Mouse (Mus musculus): ENCODE data around the gene Stk11. TPM values are rescaled to one million over a fixed set of nuclear protein-coding genes. Genes with fewer than 3 reads are reported as not detected.
A peak's percentile ranks its signal among the peaks of the same experiment; 100 is the strongest.

Gene Stk11
- polyA plus RNA-seq, 2 experiments = 30.1 to 133 TPM

GRCm38 (mm10) chr10:80129846-80130245 is 14.2 kb downstream of the Stk11 start:
- no peak overlapping the region for H3K9ac ChIP-seq (ENCODE audit: low read depth, low read length, severe bottlenecking)
- H3K27me3 ChIP-seq (ENCODE audit: control insufficient read depth, insufficient read depth, low read length) = no peaks in the 10 kb centered on the region
- peaks cover 10% of the 10 kb centered on the region; the same call in 1 of the 2 replicates for H3K4me1 ChIP-seq (ENCODE audit: control insufficient read depth, insufficient read depth, low read length)
- H3K4me3 ChIP-seq (replicated peaks; ENCODE audit: low read length) = no peak overlapping the region
- 91% methylated on average over 9 of the region's 9 CpGs for WGBS
- ATAC-seq (ENCODE audit: low FRiP score, low read depth) (no peak), DNase-seq (ENCODE audit: low spot score) (no peak)
- TF ChIP-seq POLR2A (IDR thresholded peaks at IDR 0.05; ENCODE audit: borderline replicate concordance, extremely low read depth, insufficient read depth, insufficient read length) = no peak
- H3K36me3 ChIP-seq (ENCODE audit: control insufficient read depth, insufficient read depth, low read length) = peaks cover 98% of the 10 kb centered on the region
- H3K4me2 ChIP-seq (replicated peaks; ENCODE audit: low read depth, low read length, severe bottlenecking) = no peak overlapping the region
- no peak overlapping the region for H3K27ac ChIP-seq (replicated peaks; ENCODE audit: low read depth, low read length)
- no peaks in the 10 kb centered on the region for H3K9me3 ChIP-seq (ENCODE audit: control insufficient read depth, low read length)

- Histone ChIP-seq H3K9me3 (ENCODE audit: control insufficient read depth, low read length) (no peaks in the 10 kb centered on the region), H3K27me3 (ENCODE audit: control insufficient read depth, insufficient read depth, low read length) (no peaks in the 10 kb centered on the region), H3K9ac (ENCODE audit: low read depth, low read length, severe bottlenecking) (no peak overlapping the region), H3K36me3 (ENCODE audit: control insufficient read depth, insufficient read depth, low read length) (peaks cover 96% of the 10 kb centered on the region), H3K4me3 (replicated peaks; ENCODE audit: low read length) (no peak overlapping the region), H3K4me1 (ENCODE audit: control insufficient read depth, insufficient read depth, low read length) (peaks cover 10% of the 10 kb centered on the region; the same call in 1 of the 2 replicates), H3K27ac (replicated peaks; ENCODE audit: low read depth, low read length) (no peak overlapping the region), H3K4me2 (replicated peaks; ENCODE audit: low read depth, low read length, severe bottlenecking) (no peak overlapping the region)
- DNase-seq (ENCODE audit: low spot score) (no peak), ATAC-seq (ENCODE audit: low FRiP score, low read depth) (no peak)
- 80% methylated on average over 18 of the region's 18 CpGs for WGBS
- TF ChIP-seq POLR2A (IDR thresholded peaks at IDR 0.05; ENCODE audit: borderline replicate concordance, extremely low read depth, insufficient read depth, insufficient read length) = no peak
Measured at GRCm38 (mm10) chr10:80130403-80131031, 14.9 kb downstream of the Stk11 start.

GRCm38 (mm10) chr10:80131316-80131951 is 15.8 kb downstream of the Stk11 start:
- peak overlapping the region; percentile 37 for H3K4me2 ChIP-seq (replicated peaks; ENCODE audit: low read depth, low read length, severe bottlenecking)
- H3K27me3 ChIP-seq (ENCODE audit: control insufficient read depth, insufficient read depth, low read length) = peaks cover 9% of the 10 kb centered on the region
- H3K27ac ChIP-seq (replicated peaks; ENCODE audit: low read depth, low read length) = no peak overlapping the region
- peak overlapping the region; percentile 20 for H3K4me3 ChIP-seq (replicated peaks; ENCODE audit: low read length)
- no peak for DNase-seq (ENCODE audit: low spot score)
- H3K9ac ChIP-seq (ENCODE audit: low read depth, low read length, severe bottlenecking) = peak overlapping the region; percentile 26; the same call in 1 of the 2 replicates
- peaks cover 10% of the 10 kb centered on the region; the same call in 1 of the 2 replicates for H3K4me1 ChIP-seq (ENCODE audit: control insufficient read depth, insufficient read depth, low read length)
- no peak for TF ChIP-seq POLR2A (IDR thresholded peaks at IDR 0.05; ENCODE audit: borderline replicate concordance, extremely low read depth, insufficient read depth, insufficient read length)
- ATAC-seq (ENCODE audit: low FRiP score, low read depth) = peak; percentile 31; the same call in 1 of the 2 replicates
- H3K36me3 ChIP-seq (ENCODE audit: control insufficient read depth, insufficient read depth, low read length) = peaks cover 95% of the 10 kb centered on the region
- H3K9me3 ChIP-seq (ENCODE audit: control insufficient read depth, low read length) = no peaks in the 10 kb centered on the region
- 15% methylated on average over 45 of the region's 55 CpGs for WGBS

GRCm38 (mm10) chr10:80131952-80132350 is 16.3 kb downstream of the Stk11 start:
- H3K27me3 ChIP-seq (ENCODE audit: control insufficient read depth, insufficient read depth, low read length) = peaks cover 14% of the 10 kb centered on the region
- peak overlapping the region; percentile 26; the same call in 1 of the 2 replicates for H3K9ac ChIP-seq (ENCODE audit: low read depth, low read length, severe bottlenecking)
- no peaks in the 10 kb centered on the region for H3K9me3 ChIP-seq (ENCODE audit: control insufficient read depth, low read length)
- peak overlapping the region; percentile 20 for H3K4me3 ChIP-seq (replicated peaks; ENCODE audit: low read length)
- no peak overlapping the region for H3K27ac ChIP-seq (replicated peaks; ENCODE audit: low read depth, low read length)
- WGBS = 40% methylated on average over 27 of the region's 27 CpGs
- ATAC-seq (ENCODE audit: low FRiP score, low read depth) (no peak), DNase-seq (ENCODE audit: low spot score) (no peak)
- peaks cover 90% of the 10 kb centered on the region for H3K36me3 ChIP-seq (ENCODE audit: control insufficient read depth, insufficient read depth, low read length)
- peaks cover 15% of the 10 kb centered on the region for H3K4me1 ChIP-seq (ENCODE audit: control insufficient read depth, insufficient read depth, low read length)
- peak overlapping the region; percentile 37 for H3K4me2 ChIP-seq (replicated peaks; ENCODE audit: low read depth, low read length, severe bottlenecking)
- no peak for TF ChIP-seq POLR2A (IDR thresholded peaks at IDR 0.05; ENCODE audit: borderline replicate concordance, extremely low read depth, insufficient read depth, insufficient read length)

- DNase-seq (ENCODE audit: low spot score) (no peak), ATAC-seq (ENCODE audit: low FRiP score, low read depth) (no peak)
- Histone ChIP-seq H3K4me2 (replicated peaks; ENCODE audit: low read depth, low read length, severe bottlenecking) (no peak overlapping the region), H3K4me1 (ENCODE audit: control insufficient read depth, insufficient read depth, low read length) (peaks cover 28% of the 10 kb centered on the region), H3K4me3 (replicated peaks; ENCODE audit: low read length) (no peak overlapping the region), H3K27me3 (ENCODE audit: control insufficient read depth, insufficient read depth, low read length) (peaks cover 16% of the 10 kb centered on the region), H3K36me3 (ENCODE audit: control insufficient read depth, insufficient read depth, low read length) (peaks cover 76% of the 10 kb centered on the region), H3K9ac (ENCODE audit: low read depth, low read length, severe bottlenecking) (no peak overlapping the region), H3K9me3 (ENCODE audit: control insufficient read depth, low read length) (no peaks in the 10 kb centered on the region), H3K27ac (replicated peaks; ENCODE audit: low read depth, low read length) (no peak overlapping the region)
- TF ChIP-seq POLR2A (IDR thresholded peaks at IDR 0.05; ENCODE audit: borderline replicate concordance, extremely low read depth, insufficient read depth, insufficient read length) = no peak
- 73% methylated on average over 8 of the region's 8 CpGs for WGBS
Measured at GRCm38 (mm10) chr10:80133226-80133849, 17.7 kb downstream of the Stk11 start.

Measured in limb, embryonic 14.5 days (tissue).